Comparison of ENCODE assay signal across 9 mouse cellular contexts in the genomic region with DNA sequence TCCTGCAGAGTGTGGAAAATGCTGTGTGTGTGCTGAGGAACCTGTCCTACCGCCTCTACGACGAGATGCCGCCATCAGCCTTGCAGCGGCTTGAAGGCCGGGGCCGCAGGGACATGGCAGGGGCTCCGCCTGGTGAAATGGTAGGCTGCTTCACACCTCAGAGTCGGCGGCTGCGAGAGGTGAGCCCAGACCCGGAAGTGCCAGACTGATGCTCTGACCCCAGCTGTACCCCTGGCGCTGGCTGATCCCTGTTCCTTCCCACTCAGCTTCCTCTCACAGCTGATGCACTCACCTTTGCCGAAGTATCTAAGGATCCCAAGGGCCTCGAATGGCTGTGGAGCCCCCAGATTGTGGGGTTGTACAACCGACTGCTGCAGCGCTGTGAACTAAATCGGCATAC. TPM values are rescaled to one million over a fixed set of nuclear protein-coding genes. Genes with fewer than 3 reads are reported as not detected.
DNase-seq lines count a peak whose midpoint lies in the region; ATAC-seq and TF ChIP-seq lines count a peak whose summit lies in the region.
"Had no signal": no experiment of that assay in that cellular context is flagged by ENCODE, and none has a peak within 500 bp of the region (broad histone marks: within the 10 kb centered on the region; RNA-seq: fewer than 3 reads in every experiment).

No protein-coding gene starts in this region.

- TF ChIP-seq EP300 in lung, postnatal 0 days (IDR thresholded peaks at IDR 0.05), result no peak

- no peak for DNase-seq in forebrain, embryonic 11.5 days (ENCODE audit: low spot score)
- no peak for DNase-seq in forebrain, postnatal 0 days
- no peak for DNase-seq in lung, postnatal 0 days (ENCODE audit: low spot score)
- DNase-seq in lung, adult 18-20 months, result no peak
- peak; percentile 48 for DNase-seq in limb, embryonic 10.5 days (ENCODE audit: low spot score)
- peak; percentile 36 for DNase-seq in splenic B cell, adult 2 months (ENCODE audit: low read depth, low spot score)
- no peak for DNase-seq in adrenal gland, adult 18-20 months (ENCODE audit: low spot score in 2 of 2)
- no peak for DNase-seq in yolk sac, embryonic 10.5 days (ENCODE audit: low spot score)

- no peak overlapping the region; the same call in 1 of the 2 replicates for H3K9ac ChIP-seq in forebrain, embryonic 11.5 days (ENCODE audit: low read length)
- H3K9ac ChIP-seq in forebrain, postnatal 0 days, result no peak overlapping the region
- H3K9ac ChIP-seq in lung, postnatal 0 days (replicated peaks; ENCODE audit: low read depth), result no peak overlapping the region

- 25% methylated on average over 18 of the region's 18 CpGs for WGBS in forebrain, embryonic 11.5 days
- WGBS in forebrain, postnatal 0 days, result 20% methylated on average over 18 of the region's 18 CpGs
- WGBS in lung, postnatal 0 days, result 12% methylated on average over 18 of the region's 18 CpGs
- WGBS in limb, embryonic 10.5 days, result 12% methylated on average over 18 of the region's 18 CpGs

- TF ChIP-seq CTCF in forebrain, postnatal 0 days (IDR thresholded peaks at IDR 0.05; ENCODE audit: low read depth), result no peak
- TF ChIP-seq CTCF in lung, postnatal 0 days (IDR thresholded peaks at IDR 0.05), result no peak

- H3K9me3 ChIP-seq in forebrain, embryonic 11.5 days (ENCODE audit: control insufficient read depth, low read length), result no peaks in the 10 kb centered on the region
- no peaks in the 10 kb centered on the region for H3K9me3 ChIP-seq in forebrain, postnatal 0 days (ENCODE audit: low read length)
- no peaks in the 10 kb centered on the region for H3K9me3 ChIP-seq in lung, postnatal 0 days (ENCODE audit: low read length)
- H3K9me3 ChIP-seq in limb, embryonic 10.5 days (replicated peaks), result no peaks in the 10 kb centered on the region

- 0 out of 2 replicates have a peak, but pooled peaks cover 2% of the 10 kb centered on the region for H3K4me1 ChIP-seq in forebrain, embryonic 11.5 days (replicated peaks; ENCODE audit: control insufficient read depth, insufficient read depth, low read length)
- H3K4me1 ChIP-seq in forebrain, postnatal 0 days (ENCODE audit: insufficient read depth), result no peaks in the 10 kb centered on the region
- H3K4me1 ChIP-seq in lung, postnatal 0 days (ENCODE audit: insufficient read depth, low read depth, low read length), result peaks cover 2% of the 10 kb centered on the region; the same call in 1 of the 2 replicates
- H3K4me1 ChIP-seq in limb, embryonic 10.5 days, result peaks cover 26% of the 10 kb centered on the region

- peaks cover 22% of the 10 kb centered on the region for H3K27me3 ChIP-seq in forebrain, embryonic 11.5 days (ENCODE audit: control insufficient read depth, insufficient read depth, low read length)
- H3K27me3 ChIP-seq in forebrain, postnatal 0 days (ENCODE audit: insufficient read depth, low read length), result peaks cover 12% of the 10 kb centered on the region
- H3K27me3 ChIP-seq in lung, postnatal 0 days (replicated peaks; ENCODE audit: insufficient read depth, low read length), result peaks cover 5% of the 10 kb centered on the region; the same call in 1 of the 2 replicates
- peaks cover 70% of the 10 kb centered on the region for H3K27me3 ChIP-seq in limb, embryonic 10.5 days (ENCODE audit: low read depth, poor library complexity, severe bottlenecking)
- H3K27me3 ChIP-seq in splenic B cell, adult 2 months (ENCODE audit: control insufficient read depth, insufficient read depth, low read length, poor library complexity, severe bottlenecking), result no peaks in the 10 kb centered on the region

- no peak for ATAC-seq in forebrain, embryonic 11.5 days (replicated peaks; ENCODE audit: low FRiP score)
- ATAC-seq in forebrain, postnatal 0 days, result no peak
- no peak for ATAC-seq in lung, postnatal 0 days

- 0 out of 2 replicates have a peak overlapping the region, but pooled peaks have one; percentile 8 for H3K4me2 ChIP-seq in forebrain, embryonic 11.5 days (ENCODE audit: low read depth, low read length, severe bottlenecking)
- H3K4me2 ChIP-seq in forebrain, postnatal 0 days (ENCODE audit: low read depth), result no peak overlapping the region
- 0 out of 2 replicates have a peak overlapping the region, but pooled peaks have one; percentile 6 for H3K4me2 ChIP-seq in lung, postnatal 0 days (replicated peaks; ENCODE audit: low read depth, low read length)

- H3K36me3 ChIP-seq in forebrain, embryonic 11.5 days (ENCODE audit: control insufficient read depth, insufficient read depth, low read length), result no peaks in the 10 kb centered on the region
- H3K36me3 ChIP-seq in forebrain, postnatal 0 days (ENCODE audit: insufficient read depth), result no peaks in the 10 kb centered on the region
- no peaks in the 10 kb centered on the region for H3K36me3 ChIP-seq in lung, postnatal 0 days (ENCODE audit: insufficient read depth, low read length)
- no peaks in the 10 kb centered on the region for H3K36me3 ChIP-seq in limb, embryonic 10.5 days
- no peaks in the 10 kb centered on the region for H3K36me3 ChIP-seq in splenic B cell, adult 2 months (ENCODE audit: control insufficient read depth, insufficient read depth, low read length, poor library complexity, severe bottlenecking)

- H3K4me3 ChIP-seq in forebrain, embryonic 11.5 days (ENCODE audit: low read depth, low read length), result no peak overlapping the region
- no peak overlapping the region for H3K4me3 ChIP-seq in forebrain, postnatal 0 days (ENCODE audit: low read depth, low read length)
- H3K4me3 ChIP-seq in lung, postnatal 0 days (ENCODE audit: low read depth, low read length), result no peak overlapping the region
- H3K4me3 ChIP-seq in limb, embryonic 10.5 days, result peak overlapping the region; percentile 29

- H3K27ac ChIP-seq in forebrain, embryonic 11.5 days (ENCODE audit: low read depth, low read length), result no peak overlapping the region
- no peak overlapping the region for H3K27ac ChIP-seq in forebrain, postnatal 0 days (ENCODE audit: low read depth, low read length)
- no peak overlapping the region for H3K27ac ChIP-seq in lung, postnatal 0 days (ENCODE audit: low read length)
- no peak overlapping the region; the same call in 1 of the 2 replicates for H3K27ac ChIP-seq in limb, embryonic 10.5 days
- H3K27ac ChIP-seq: kidney, postnatal 0 days had no signal

RNA-seq across cellular contexts. Expression of a gene that starts 10.5 kb away (rescaled TPM):
- 1.1 and 1.9 TPM in 2 replicates for polyA plus RNA-seq in forebrain, embryonic 11.5 days (2014; fragmentation: Nextera tagmentation; extraction: Ambion mirVana)
- total RNA-seq in forebrain, postnatal 0 days (2014; rRNA removed), result not detected in 2 replicates
- polyA plus RNA-seq in forebrain, postnatal 0 days (2015; fragmentation: Nextera tagmentation; extraction: Ambion mirVana), result 0.08 TPM in 1 of 2 replicates, not detected in the other
- 14.4 and 15.3 TPM in 2 replicates for polyA plus RNA-seq in lung, postnatal 0 days (2015; fragmentation: Nextera tagmentation; extraction: Ambion mirVana)
- polyA plus RNA-seq in limb, embryonic 10.5 days (2016; fragmentation: Nextera tagmentation; extraction: Ambion mirVana), result 6.0 and 8.2 TPM in 2 replicates
- 1 to 10 TPM; 1.8 to 3.3 TPM for total RNA-seq in adrenal gland, adult 18-20 months (2021)

RNA-seq across cellular contexts. Expression of a gene that starts 11.9 kb away (rescaled TPM):
- polyA plus RNA-seq in forebrain, embryonic 11.5 days (2014; fragmentation: Nextera tagmentation; extraction: Ambion mirVana), result 1.2 and 1.8 TPM in 2 replicates
- 2.9 TPM in 2 replicates for total RNA-seq in forebrain, postnatal 0 days (2014; rRNA removed)
- polyA plus RNA-seq in forebrain, postnatal 0 days (2015; fragmentation: Nextera tagmentation; extraction: Ambion mirVana), result 2.4 and 2.7 TPM in 2 replicates
- 27.1 and 30.5 TPM in 2 replicates for polyA plus RNA-seq in lung, postnatal 0 days (2015; fragmentation: Nextera tagmentation; extraction: Ambion mirVana)
- 2.3 TPM in 2 replicates for polyA plus RNA-seq in limb, embryonic 10.5 days (2016; fragmentation: Nextera tagmentation; extraction: Ambion mirVana)
- total RNA-seq in adrenal gland, adult 18-20 months (2021), result 1 to 10 TPM; 2.0 to 2.7 TPM

RNA-seq across cellular contexts. Expression of a gene that starts 27.6 kb away (rescaled TPM):
- polyA plus RNA-seq in forebrain, embryonic 11.5 days (2014; fragmentation: Nextera tagmentation; extraction: Ambion mirVana), result 22.3 and 23.5 TPM in 2 replicates
- 126 and 163 TPM in 2 replicates for total RNA-seq in forebrain, postnatal 0 days (2014; rRNA removed)
- polyA plus RNA-seq in forebrain, postnatal 0 days (2015; fragmentation: Nextera tagmentation; extraction: Ambion mirVana), result 42.3 and 47.4 TPM in 2 replicates
- polyA plus RNA-seq in lung, postnatal 0 days (2015; fragmentation: Nextera tagmentation; extraction: Ambion mirVana), result 0.13 and 0.20 TPM in 2 replicates
- polyA plus RNA-seq in limb, embryonic 10.5 days (2016; fragmentation: Nextera tagmentation; extraction: Ambion mirVana), result 26.2 and 30.7 TPM in 2 replicates
- total RNA-seq in adrenal gland, adult 18-20 months (2021), result 1 to 10 TPM; 1.3 to 2.7 TPM

RNA-seq across cellular contexts. Expression of a gene that starts 29.1 kb away (rescaled TPM):
- polyA plus RNA-seq in forebrain, embryonic 11.5 days (2014; fragmentation: Nextera tagmentation; extraction: Ambion mirVana), result 0.21 and 0.39 TPM in 2 replicates
- 0.08 and 0.43 TPM in 2 replicates for total RNA-seq in forebrain, postnatal 0 days (2014; rRNA removed)
- polyA plus RNA-seq in forebrain, postnatal 0 days (2015; fragmentation: Nextera tagmentation; extraction: Ambion mirVana), result 0.05 and 0.20 TPM in 2 replicates
- 1.5 and 3.1 TPM in 2 replicates for polyA plus RNA-seq in lung, postnatal 0 days (2015; fragmentation: Nextera tagmentation; extraction: Ambion mirVana)
- polyA plus RNA-seq in limb, embryonic 10.5 days (2016; fragmentation: Nextera tagmentation; extraction: Ambion mirVana), result 0.64 and 0.67 TPM in 2 replicates
- total RNA-seq in adrenal gland, adult 18-20 months (2021), result under 1 TPM; 0.20 to 0.32 TPM

RNA-seq across cellular contexts. Expression of a gene that starts 33.7 kb away (rescaled TPM):
- polyA plus RNA-seq in forebrain, embryonic 11.5 days (2014; fragmentation: Nextera tagmentation; extraction: Ambion mirVana), result 70.9 and 75.3 TPM in 2 replicates
- total RNA-seq in forebrain, postnatal 0 days (2014; rRNA removed), result 24.5 and 24.9 TPM in 2 replicates
- polyA plus RNA-seq in forebrain, postnatal 0 days (2015; fragmentation: Nextera tagmentation; extraction: Ambion mirVana), result 70.5 and 78.3 TPM in 2 replicates
- polyA plus RNA-seq in lung, postnatal 0 days (2015; fragmentation: Nextera tagmentation; extraction: Ambion mirVana), result 39.1 and 45.7 TPM in 2 replicates
- polyA plus RNA-seq in limb, embryonic 10.5 days (2016; fragmentation: Nextera tagmentation; extraction: Ambion mirVana), result 85.6 and 95.2 TPM in 2 replicates
- total RNA-seq in adrenal gland, adult 18-20 months (2021), result 10 to 100 TPM; 39.2 to 40.4 TPM

Comparison
In these comparisons a context has a peak if more than half of its experiments do, and no peak if none do; other contexts are left out.
1. DNase-seq: peak in limb, embryonic 10.5 days (single experiment) and splenic B cell, adult 2 months (single experiment); none in forebrain, embryonic 11.5 days (single experiment), forebrain, postnatal 0 days (single experiment), lung, postnatal 0 days (single experiment), lung, adult 18-20 months (0 of 2), adrenal gland, adult 18-20 months (0 of 2) and yolk sac, embryonic 10.5 days (single experiment).
2. RNA of a gene that starts 27.6 kb away (polyA plus RNA-seq): 42.3 to 47.4 TPM in forebrain, postnatal 0 days, 26.2 to 30.7 TPM in limb, embryonic 10.5 days and 22.3 to 23.5 TPM in forebrain, embryonic 11.5 days; 0.13 to 0.20 TPM in lung, postnatal 0 days; every median in the first group is over 10 times any median in the second.